Mouse (Mus musculus) myocyte (in vitro differentiated cells): Measurements from ENCODE around the gene Kdm1a.

Experiments used
- POLR2A ChIP-seq: IDR thresholded peaks from one replicate; pipeline ENCODE4 v1.6.1; 2011; ENCODE audit warnings: low read depth, mild to moderate bottlenecking, control low read depth, moderate library complexity; ENCODE audit not compliant: insufficient read length
- TCF12 ChIP-seq: IDR thresholded peaks from one replicate; pipeline ENCODE4 v1.6.1; 2011; ENCODE audit warnings: mild to moderate bottlenecking, control low read depth; ENCODE audit not compliant: poor library complexity, insufficient read depth, severe bottlenecking

DNA sequence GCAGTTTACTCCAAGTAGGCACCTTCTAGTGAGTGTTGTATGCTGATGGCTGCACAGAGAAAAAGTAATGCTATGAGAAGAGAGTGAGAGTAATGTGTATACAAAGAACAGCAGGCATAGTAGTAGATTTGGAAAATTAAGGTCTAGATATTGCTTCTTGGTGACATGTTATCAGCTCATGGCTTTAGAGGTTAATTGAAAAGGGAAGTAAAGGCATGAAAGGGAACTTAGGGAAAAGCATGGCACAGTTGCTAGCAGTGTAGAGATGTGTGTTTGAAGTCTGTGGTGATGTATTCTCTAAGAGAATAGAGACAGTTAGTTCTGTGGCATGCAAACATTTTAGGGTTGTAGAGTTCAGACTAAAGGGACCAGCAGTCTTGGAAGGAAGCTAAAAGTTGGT, 82.7 kb downstream of the Kdm1a start:
- TF ChIP-seq TCF12 (no peak), POLR2A (no peak)
